ENCODE assay signal across 10 mouse cellular contexts in the genomic region with DNA sequence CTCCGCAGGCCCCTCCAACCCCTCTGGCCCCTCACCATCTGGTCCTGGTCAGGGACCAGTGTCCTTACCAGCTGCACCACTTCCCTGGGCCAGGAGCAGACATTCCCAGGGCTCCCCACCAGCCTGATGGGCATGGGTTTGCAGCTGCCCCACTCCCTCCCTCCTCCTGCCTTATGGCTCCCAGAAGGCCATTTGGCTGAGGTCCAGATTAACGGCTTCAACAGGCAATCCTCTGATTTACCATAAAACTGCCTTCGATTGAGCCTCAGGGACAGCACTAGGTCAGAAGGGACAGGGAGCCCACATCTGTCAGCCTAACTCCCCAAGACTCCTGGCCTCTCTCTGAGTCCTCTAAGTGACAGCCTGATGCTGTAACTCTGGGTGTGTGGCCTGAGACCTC.
A peak's percentile ranks its signal among the peaks of the same experiment; 100 is the strongest.
DNase-seq lines count a peak whose midpoint lies in the region; ATAC-seq lines count a peak whose summit lies in the region.
"Had no signal": no experiment of that assay in that cellular context is flagged by ENCODE, and none has a peak within 500 bp of the region (broad histone marks: within the 10 kb centered on the region; RNA-seq: fewer than 3 reads in every experiment).

No protein-coding gene starts in this region.

- H3K4me1 ChIP-seq in embryonic facial prominence, embryonic 15.5 days: peaks cover 22% of the 10 kb centered on the region
- peaks cover 49% of the 10 kb centered on the region for H3K4me1 ChIP-seq in limb, embryonic 10.5 days
- H3K4me1 ChIP-seq: liver, embryonic 12.5 days had no signal

- H3K27ac ChIP-seq in embryonic facial prominence, embryonic 15.5 days (replicated peaks): no peak overlapping the region
- H3K27ac ChIP-seq in limb, embryonic 10.5 days: peak overlapping the region; percentile 74
- H3K27ac ChIP-seq: liver, embryonic 12.5 days had no signal

- 15% methylated on average over 3 of the region's 3 CpGs for WGBS in embryonic facial prominence, embryonic 15.5 days
- 12% methylated on average over 3 of the region's 3 CpGs for WGBS in limb, embryonic 10.5 days

- H3K4me3 ChIP-seq in embryonic facial prominence, embryonic 15.5 days (replicated peaks): no peak overlapping the region
- no peak overlapping the region for H3K4me3 ChIP-seq in limb, embryonic 10.5 days
- H3K4me3 ChIP-seq: liver, embryonic 12.5 days had no signal

- peak; percentile 69; the same call in 1 of the 2 replicates for ATAC-seq in embryonic facial prominence, embryonic 15.5 days (ENCODE audit: insufficient number of reproducible peaks, low FRiP score, low TSS enrichment, low read depth)
- ATAC-seq in erythroblast, adult 5-6 weeks (replicated peaks; ENCODE audit: low FRiP score, poor library complexity, severe bottlenecking): no peak
- ATAC-seq: liver, embryonic 12.5 days had no signal

- H3K27me3 ChIP-seq in embryonic facial prominence, embryonic 15.5 days: no peaks in the 10 kb centered on the region
- no peaks in the 10 kb centered on the region for H3K27me3 ChIP-seq in limb, embryonic 10.5 days (ENCODE audit: low read depth, poor library complexity, severe bottlenecking)
- H3K27me3 ChIP-seq: liver, embryonic 12.5 days had no signal

- H3K9ac ChIP-seq in embryonic facial prominence, embryonic 15.5 days: no peak overlapping the region
- H3K9ac ChIP-seq: liver, embryonic 12.5 days had no signal

- no peaks in the 10 kb centered on the region for H3K36me3 ChIP-seq in embryonic facial prominence, embryonic 15.5 days
- no peaks in the 10 kb centered on the region for H3K36me3 ChIP-seq in limb, embryonic 10.5 days
- H3K36me3 ChIP-seq: liver, embryonic 12.5 days had no signal

- H3K9me3 ChIP-seq in embryonic facial prominence, embryonic 15.5 days (replicated peaks): no peaks in the 10 kb centered on the region
- no peaks in the 10 kb centered on the region for H3K9me3 ChIP-seq in limb, embryonic 10.5 days (replicated peaks)
- H3K9me3 ChIP-seq: liver, embryonic 12.5 days had no signal

- H3K4me2 ChIP-seq in embryonic facial prominence, embryonic 15.5 days (replicated peaks): no peak overlapping the region
- H3K4me2 ChIP-seq: liver, embryonic 12.5 days had no signal

- DNase-seq in layer of hippocampus, postnatal 10 days (ENCODE audit: low spot score in 2 of 2): peak; percentile 46 to 51
- DNase-seq in layer of hippocampus, postnatal 36 days: no peak
- peak; percentile 54 for DNase-seq in limb, embryonic 10.5 days (ENCODE audit: low spot score)
- DNase-seq in retina, embryonic 14.5 days (ENCODE audit: low spot score): peak; percentile 79
- DNase-seq in frontal cortex, postnatal 36 days (ENCODE audit: low spot score in 2 of 2): no peak
- no peak for DNase-seq in lung, postnatal 14 days
- DNase-seq: right cerebral cortex, postnatal 25 days had no signal

Comparison
In these comparisons a context has a peak if more than half of its experiments do, and no peak if none do; other contexts are left out.
1. DNase-seq: peak in layer of hippocampus, postnatal 10 days (2 of 2), limb, embryonic 10.5 days (single experiment) and retina, embryonic 14.5 days (single experiment); none in layer of hippocampus, postnatal 36 days (0 of 2), frontal cortex, postnatal 36 days (0 of 2) and lung, postnatal 14 days (single experiment).